ENCODE assay signal across 10 mouse cellular contexts in the genomic region with DNA sequence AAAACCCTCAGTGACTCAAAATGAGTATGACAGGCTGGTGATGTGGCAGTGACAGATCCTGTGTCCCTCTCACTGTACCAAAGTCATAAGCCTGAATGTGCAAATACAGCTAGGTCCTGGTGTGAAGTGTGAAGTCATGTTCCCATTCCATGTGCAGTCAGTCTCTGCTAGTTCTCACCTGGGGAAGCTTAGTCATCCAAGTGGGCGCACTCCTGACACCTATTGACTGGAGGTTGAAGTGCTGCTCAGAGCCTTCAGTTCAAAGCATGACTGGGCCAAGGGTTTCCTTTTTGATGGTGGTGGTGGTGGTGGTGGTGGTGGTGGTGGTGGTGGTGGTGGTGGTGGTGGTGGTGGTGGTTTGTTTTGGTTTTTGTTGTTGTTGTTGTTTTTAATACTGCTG. TPM values are rescaled to one million over a fixed set of nuclear protein-coding genes. Genes with fewer than 3 reads are reported as not detected.
DNase-seq lines count a peak whose midpoint lies in the region; TF ChIP-seq lines count a peak whose summit lies in the region.
"Had no signal": no experiment of that assay in that cellular context is flagged by ENCODE, and none has a peak within 500 bp of the region (broad histone marks: within the 10 kb centered on the region; RNA-seq: fewer than 3 reads in every experiment).

No protein-coding gene starts in this region.

- no peaks in the 10 kb centered on the region for H3K27me3 ChIP-seq in cerebellum, adult 2 months (ENCODE audit: control insufficient read depth, insufficient read depth, low read length)
- no peaks in the 10 kb centered on the region for H3K27me3 ChIP-seq in spleen, adult 2 months (ENCODE audit: control insufficient read depth, insufficient read depth, low read length)
- H3K27me3 ChIP-seq: heart, embryonic 13.5 days; neural tube, embryonic 12.5 days had no signal

- H3K27ac ChIP-seq in cerebellum, adult 2 months (ENCODE audit: insufficient read depth, low read length) = no peak overlapping the region
- no peak overlapping the region for H3K27ac ChIP-seq in spleen, adult 2 months (ENCODE audit: insufficient read depth, low read length)
- H3K27ac ChIP-seq: heart, embryonic 13.5 days; neural tube, embryonic 12.5 days had no signal

- no peaks in the 10 kb centered on the region for H3K4me1 ChIP-seq in cerebellum, adult 2 months (ENCODE audit: control insufficient read depth, insufficient read depth, low read length)
- no peaks in the 10 kb centered on the region; the same call in 1 of the 2 replicates for H3K4me1 ChIP-seq in spleen, adult 2 months (ENCODE audit: control insufficient read depth, insufficient read depth, insufficient read length)
- H3K4me1 ChIP-seq: heart, embryonic 13.5 days; neural tube, embryonic 12.5 days had no signal

- no peak overlapping the region for H3K4me3 ChIP-seq in cerebellum, adult 2 months (replicated peaks; ENCODE audit: insufficient read depth, low read depth, low read length)
- no peak overlapping the region for H3K4me3 ChIP-seq in spleen, adult 2 months (ENCODE audit: extremely low read depth, insufficient read depth, insufficient read length)
- H3K4me3 ChIP-seq: heart, embryonic 13.5 days; neural tube, embryonic 12.5 days had no signal

- DNase-seq in cerebellum, adult 2 months = peak in 1 of 2 experiments; percentile 12
- no peak for DNase-seq in cerebellum, adult 8-10 months
- peak in 1 of 2 experiments; percentile 38 for DNase-seq in spleen, adult 2 months (ENCODE audit: low read depth in 1 of 2, low spot score in 2 of 2)
- DNase-seq in spleen, adult 12 weeks (ENCODE audit: low spot score) = no peak
- peak; percentile 60 for DNase-seq in heart, postnatal 4 days
- DNase-seq in lung, postnatal 25 days (ENCODE audit: low spot score) = peak; percentile 57
- DNase-seq in layer of hippocampus, adult 9-10 months (ENCODE audit: low spot score) = no peak
- DNase-seq in right cerebral cortex, postnatal 25 days = no peak

- TF ChIP-seq POLR2A in cerebellum, adult 2 months (IDR thresholded peaks at IDR 0.05; ENCODE audit: borderline replicate concordance, insufficient read depth, low read length) = no peak
- no peak for TF ChIP-seq POLR2A in spleen, adult 2 months (IDR thresholded peaks at IDR 0.05; ENCODE audit: low read depth, low read length)

- H3K36me3 ChIP-seq in spleen, adult 2 months (ENCODE audit: control insufficient read depth, insufficient read depth, low read length) = peaks cover 52% of the 10 kb centered on the region

- 85% methylated on average over 1 of the region's 1 CpGs for WGBS in cerebellum, adult 2 months
- 94% methylated on average over 1 of the region's 1 CpGs for WGBS in spleen, adult 2 months

- TF ChIP-seq CTCF in cerebellum, adult 2 months (IDR thresholded peaks at IDR 0.05; ENCODE audit: borderline replicate concordance, insufficient read depth, low read depth, low read length) = peak; percentile 42; the same call in 1 of the 2 replicates
- TF ChIP-seq CTCF in spleen, adult 2 months (IDR thresholded peaks at IDR 0.05; ENCODE audit: extremely low read depth, insufficient read depth, insufficient read length, insufficient replicate concordance) = peak; percentile 26; the same call in 1 of the 2 replicates

RNA-seq across cellular contexts. Expression of a gene that starts 41.8 kb away (rescaled TPM):
- polyA plus RNA-seq in cerebellum, adult 2 months (2012; rRNA removed) = 199 and 204 TPM in 2 replicates
- 104 and 113 TPM in 2 replicates for polyA plus RNA-seq in spleen, adult 2 months (2012; rRNA removed)
- 100 to 1,000 TPM in 1 of 2 experiments, 10 to 100 TPM in 1; 99.4 to 106 TPM for total RNA-seq in heart, postnatal 4 days (2021)

RNA-seq across cellular contexts. Expression of a gene that starts 46.2 kb away (rescaled TPM):
- polyA plus RNA-seq in cerebellum, adult 2 months (2012; rRNA removed) = 7.3 and 8.0 TPM in 2 replicates
- 16.8 and 20.6 TPM in 2 replicates for polyA plus RNA-seq in spleen, adult 2 months (2012; rRNA removed)
- total RNA-seq in heart, postnatal 4 days (2021) = 1 to 10 TPM; 7.9 to 9.9 TPM

RNA-seq across cellular contexts. Expression of a gene that starts 52.1 kb away (rescaled TPM):
- 15.4 and 17.6 TPM in 2 replicates for polyA plus RNA-seq in cerebellum, adult 2 months (2012; rRNA removed)
- polyA plus RNA-seq in spleen, adult 2 months (2012; rRNA removed) = 13.3 and 15.9 TPM in 2 replicates
- total RNA-seq in heart, postnatal 4 days (2021) = 10 to 100 TPM; 81.3 to 82.0 TPM

RNA-seq across cellular contexts. Expression of a gene that starts 52.3 kb away (rescaled TPM):
- 27.5 and 28.9 TPM in 2 replicates for polyA plus RNA-seq in cerebellum, adult 2 months (2012; rRNA removed)
- polyA plus RNA-seq in spleen, adult 2 months (2012; rRNA removed) = 47.6 and 50.4 TPM in 2 replicates
- 10 to 100 TPM; 47.8 to 51.5 TPM for total RNA-seq in heart, postnatal 4 days (2021)

RNA-seq across cellular contexts. Expression of a gene that starts 56.9 kb away (rescaled TPM):
- polyA plus RNA-seq in cerebellum, adult 2 months (2012; rRNA removed) = 53.0 and 59.8 TPM in 2 replicates
- 59.4 and 88.0 TPM in 2 replicates for polyA plus RNA-seq in spleen, adult 2 months (2012; rRNA removed)
- 10 to 100 TPM; 64.9 to 66.4 TPM for total RNA-seq in heart, postnatal 4 days (2021)

Comparison
In these comparisons a context has a peak if more than half of its experiments do, and no peak if none do; other contexts are left out.
1. DNase-seq: peak in heart, postnatal 4 days (single experiment) and lung, postnatal 25 days (single experiment); none in cerebellum, adult 8-10 months (single experiment), spleen, adult 12 weeks (single experiment), layer of hippocampus, adult 9-10 months (single experiment) and right cerebral cortex, postnatal 25 days (single experiment).